Mouse (Mus musculus) midbrain, embryonic 16.5 days (tissue): ENCODE data around the gene Col6a5. TPM values are rescaled to one million over a fixed set of nuclear protein-coding genes. Genes with fewer than 3 reads are reported as not detected.

Source experiments
- ATAC-seq: fragments of 200-750 bp; cut with Nextera tagmentation; 2 replicates; pipeline ENCODE4 v1.8.0; 2017; ENCODE audit warnings: moderate TSS enrichment
- H3K27ac ChIP-seq: fragments of 300-500 bp; sonication (generic); 2 replicates; pipeline ENCODE4 v1.5.1; 2014; ENCODE audit warnings: mild to moderate bottlenecking, low read length, mixed read lengths
- H3K27me3 ChIP-seq: fragments of 300-500 bp; sonication (generic); 2 replicates; pipeline ENCODE4 v1.6.1; 2014; ENCODE audit warnings: low read depth, low read length, mixed read lengths; ENCODE audit not compliant: control insufficient read depth, insufficient read depth
- H3K36me3 ChIP-seq: fragments of 300-500 bp; sonication (generic); 2 replicates; pipeline ENCODE4 v1.6.1; 2014; ENCODE audit warnings: mild to moderate bottlenecking, low read length, moderate library complexity, mixed read lengths; ENCODE audit not compliant: control insufficient read depth, insufficient read depth
- H3K4me1 ChIP-seq: fragments of 300-500 bp; sonication (generic); 2 replicates; pipeline ENCODE4 v1.6.1; 2014; ENCODE audit warnings: mild to moderate bottlenecking, low read length, mixed read lengths; ENCODE audit not compliant: control insufficient read depth, insufficient read depth
- H3K4me2 ChIP-seq: fragments of 300-500 bp; sonication (generic); 2 replicates; pipeline ENCODE4 v1.6.1; 2014; ENCODE audit warnings: mild to moderate bottlenecking, low read length, mixed read lengths
- H3K4me3 ChIP-seq: fragments of 300-500 bp; sonication (generic); 2 replicates; pipeline ENCODE4 v1.5.1; 2014; ENCODE audit warnings: low read depth, mild to moderate bottlenecking, low read length, moderate library complexity, mixed read lengths
- H3K9ac ChIP-seq: fragments of 300-500 bp; sonication (generic); 2 replicates; pipeline ENCODE4 v1.6.1; 2014; ENCODE audit warnings: low read depth, low read length, mixed read lengths
- H3K9me3 ChIP-seq: fragments of 300-500 bp; sonication (generic); replicated peaks from 2 replicates; pipeline ENCODE4 v1.6.1; 2014; ENCODE audit warnings: mild to moderate bottlenecking, low read length, mixed read lengths; ENCODE audit not compliant: control insufficient read depth, poor library complexity, severe bottlenecking
- WGBS: fragments of 180-500 bp; shearing (Covaris S2); extraction: QIAGEN DNeasy Blood & Tissue Kit; methylation state at CpG from one replicate; pipeline ENCODE4 v1.1.7; 2014; 5-methylcytosine and 5-hydroxymethylcytosine counted together
- polyA plus RNA-seq: library from polyadenylated mRNA; unstranded; fragments of >200 nt; fragmentation: Nextera tagmentation; extraction: Ambion mirVana; gene quantifications from 2 replicates; pipeline ENCODE4 v1.2.1, GENCODE M21; 2015

The Col6a5 gene
- polyA plus RNA-seq, 1 experiment from 2014 or later = 0.82 TPM

DNA sequence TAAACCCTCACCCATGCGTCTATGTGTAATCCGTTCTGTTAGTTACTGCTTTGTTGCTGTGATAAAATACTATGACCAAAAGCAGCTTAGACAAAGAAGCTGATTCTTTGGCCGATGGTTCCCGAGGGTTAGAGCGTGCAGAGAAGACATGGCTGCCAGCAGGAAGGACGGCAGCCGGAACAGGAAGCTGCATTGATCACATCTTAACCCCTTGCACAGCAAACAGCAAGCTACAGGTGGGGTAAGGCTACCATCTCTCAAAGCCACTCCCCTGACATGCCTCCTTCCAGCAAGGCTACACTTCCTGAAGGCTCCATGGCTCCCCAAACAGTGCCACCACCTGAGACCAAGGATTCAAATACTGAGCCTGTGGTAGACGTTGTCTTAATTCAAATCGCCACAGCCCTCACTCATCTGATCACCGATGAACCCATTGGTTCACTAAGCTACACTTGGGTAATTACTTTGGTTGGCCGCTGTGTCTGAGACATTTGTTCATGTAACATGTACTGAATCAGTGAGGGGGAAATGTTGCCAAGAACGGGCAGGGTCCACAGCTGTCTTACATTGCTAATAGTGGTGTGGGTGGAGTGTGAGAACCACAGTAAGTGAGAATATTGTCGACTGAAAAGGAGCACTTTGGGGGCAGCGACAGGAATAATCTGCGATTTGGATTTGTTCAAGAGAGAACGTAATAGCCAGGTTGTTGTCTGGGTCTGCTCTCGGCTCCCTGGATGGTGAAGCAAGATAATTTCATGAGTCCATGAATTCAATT lies 75.6 kb downstream of the Col6a5 start:
- no peaks in the 10 kb centered on the region for H3K9me3 ChIP-seq
- no peaks in the 10 kb centered on the region for H3K27me3 ChIP-seq
- no peak overlapping the region for H3K4me3 ChIP-seq
- H3K9ac ChIP-seq = no peak overlapping the region
- no peak for ATAC-seq
- H3K4me2 ChIP-seq = no peak overlapping the region
- no peaks in the 10 kb centered on the region for H3K4me1 ChIP-seq
- H3K36me3 ChIP-seq = no peaks in the 10 kb centered on the region
- 78% methylated on average over 17 of the region's 17 CpGs for WGBS
- no peak overlapping the region for H3K27ac ChIP-seq

DNA sequence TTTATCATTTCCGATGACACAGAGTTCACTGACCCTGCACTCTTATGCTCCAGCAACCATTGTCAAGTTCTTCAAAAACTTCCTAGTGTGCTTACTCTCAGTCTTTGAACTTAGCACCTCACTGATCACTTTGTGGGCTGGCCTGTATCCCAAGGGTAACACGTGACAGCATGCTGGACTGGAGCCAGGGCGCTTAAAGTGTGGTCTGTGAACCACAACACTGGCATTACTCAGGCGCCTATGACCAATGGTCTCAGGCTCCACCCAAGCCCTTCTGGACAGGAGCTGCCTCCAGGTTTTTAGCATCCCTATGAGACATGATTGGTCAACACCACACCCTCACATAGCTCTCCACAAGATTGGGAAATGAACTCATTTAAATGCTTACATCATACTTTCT lies 79.7 kb downstream of the Col6a5 start:
- Histone ChIP-seq H3K36me3 (no peaks in the 10 kb centered on the region), H3K27ac (no peak overlapping the region), H3K4me2 (no peak overlapping the region), H3K9ac (no peak overlapping the region), H3K27me3 (no peaks in the 10 kb centered on the region), H3K4me1 (no peaks in the 10 kb centered on the region), H3K9me3 (no peaks in the 10 kb centered on the region), H3K4me3 (no peak overlapping the region)
- ATAC-seq = no peak
- 75% methylated on average over 4 of the region's 4 CpGs for WGBS

DNA sequence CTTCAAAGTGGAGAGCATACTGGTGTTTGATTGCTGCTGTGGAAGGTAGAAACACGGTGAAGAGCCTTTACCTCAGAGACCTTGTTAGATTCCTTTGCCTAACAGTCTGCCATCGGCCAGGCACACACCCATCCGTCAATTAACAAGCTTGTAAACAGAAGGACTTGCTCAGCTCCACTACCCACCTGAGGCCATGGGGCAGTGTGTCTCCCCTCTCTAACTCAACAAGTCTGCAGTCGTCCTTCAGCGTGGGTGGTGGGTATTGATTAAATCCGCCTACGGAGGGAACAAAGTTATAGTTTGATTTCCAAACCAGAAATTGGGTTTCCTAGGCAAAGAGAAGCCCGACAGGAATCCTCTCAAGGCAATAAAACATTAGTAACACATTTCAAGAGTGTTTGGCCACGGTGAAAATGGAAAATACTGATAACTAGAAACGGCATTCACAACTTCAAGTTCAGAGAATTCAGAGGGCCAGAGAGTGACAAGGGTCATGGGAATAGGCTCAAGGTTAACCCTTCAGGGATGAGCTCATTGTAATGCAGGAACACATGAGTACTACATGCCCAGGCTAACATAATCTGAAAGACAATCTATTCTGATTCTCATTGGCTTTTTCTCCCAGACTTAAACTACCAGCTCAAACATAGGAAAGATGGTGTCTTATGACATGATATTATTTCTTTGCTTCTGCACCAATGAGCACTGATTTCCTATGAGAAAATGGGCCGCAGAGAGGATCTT lies 81.9 kb downstream of the Col6a5 start:
- Histone ChIP-seq H3K4me2 (no peak overlapping the region), H3K36me3 (no peaks in the 10 kb centered on the region), H3K4me1 (no peaks in the 10 kb centered on the region), H3K27me3 (no peaks in the 10 kb centered on the region), H3K9ac (no peak overlapping the region), H3K4me3 (no peak overlapping the region), H3K27ac (no peak overlapping the region), H3K9me3 (no peaks in the 10 kb centered on the region)
- ATAC-seq = no peak
- 73% methylated on average over 11 of the region's 11 CpGs for WGBS

DNA sequence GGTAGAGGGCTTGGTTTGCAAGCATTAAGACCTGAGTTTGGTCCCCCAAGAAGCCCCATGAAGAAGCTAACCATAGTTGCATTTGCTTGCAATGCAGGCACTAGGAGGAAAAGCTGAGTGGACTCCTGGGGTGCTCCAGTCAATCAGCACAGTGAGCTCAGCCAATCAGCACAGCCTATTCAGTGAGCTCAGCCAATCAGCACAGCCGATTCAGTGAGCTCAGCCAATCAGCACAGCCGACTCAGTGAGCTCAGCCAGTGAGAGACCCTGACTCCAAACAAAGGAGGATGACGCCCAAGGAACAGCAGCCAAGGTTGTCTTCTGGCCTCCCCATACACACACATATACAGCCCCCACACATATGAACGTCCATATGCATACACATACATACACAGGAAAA lies 84.3 kb downstream of the Col6a5 start:
- Histone ChIP-seq H3K9ac (no peak overlapping the region), H3K27me3 (no peaks in the 10 kb centered on the region), H3K4me2 (no peak overlapping the region), H3K27ac (no peak overlapping the region), H3K9me3 (no peaks in the 10 kb centered on the region), H3K4me1 (no peaks in the 10 kb centered on the region), H3K36me3 (no peaks in the 10 kb centered on the region), H3K4me3 (no peak overlapping the region)
- no peak for ATAC-seq
- WGBS = 88% methylated on average over 4 of the region's 4 CpGs

DNA sequence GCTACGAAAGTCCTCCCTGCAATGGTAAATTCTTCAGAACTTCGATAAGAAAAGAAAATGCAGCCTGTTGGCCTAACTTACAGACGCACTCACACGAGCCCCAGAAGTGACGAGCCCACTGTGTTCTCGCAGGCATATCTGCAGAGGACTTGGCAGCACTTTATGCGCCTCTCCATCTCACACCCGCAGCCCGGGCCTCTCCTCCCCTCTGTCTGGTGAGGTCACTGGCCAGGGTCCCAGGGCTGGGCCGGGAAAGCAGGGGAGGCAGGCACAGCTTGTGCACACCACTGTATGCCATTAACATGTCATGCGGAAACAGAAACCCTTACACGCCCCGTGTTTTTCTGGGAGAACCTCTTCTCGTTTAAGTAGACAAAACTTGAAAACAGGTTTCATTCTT lies 88.8 kb downstream of the Col6a5 start:
- Histone ChIP-seq H3K4me1 (no peaks in the 10 kb centered on the region), H3K4me3 (no peak overlapping the region), H3K9me3 (no peaks in the 10 kb centered on the region), H3K4me2 (no peak overlapping the region), H3K36me3 (no peaks in the 10 kb centered on the region), H3K27ac (no peak overlapping the region), H3K9ac (no peak overlapping the region), H3K27me3 (no peaks in the 10 kb centered on the region)
- 75% methylated on average over 14 of the region's 14 CpGs for WGBS
- no peak for ATAC-seq

DNA sequence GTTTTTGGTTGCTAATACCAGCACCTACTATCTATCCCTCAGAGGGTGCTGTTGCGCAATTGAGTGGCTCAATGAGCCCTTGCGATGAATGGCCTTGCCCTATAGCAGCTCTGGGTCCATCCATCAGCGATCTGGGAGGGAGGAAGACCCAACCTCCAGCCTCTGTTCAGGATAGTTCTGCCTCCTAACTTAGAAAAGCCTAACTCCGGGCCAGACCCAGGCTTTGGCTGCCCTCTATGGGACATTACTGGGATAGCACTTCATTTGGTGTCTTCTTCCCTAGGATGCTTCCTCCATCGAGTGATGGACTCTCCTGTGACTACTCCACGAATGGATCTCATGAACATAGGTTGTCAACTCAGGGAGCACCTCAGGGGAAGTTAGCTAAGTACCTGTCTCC lies 102.7 kb downstream of the Col6a5 start:
- Histone ChIP-seq H3K36me3 (no peaks in the 10 kb centered on the region), H3K27me3 (no peaks in the 10 kb centered on the region), H3K4me3 (no peak overlapping the region), H3K9ac (no peak overlapping the region), H3K9me3 (no peaks in the 10 kb centered on the region), H3K27ac (no peak overlapping the region), H3K4me2 (no peak overlapping the region), H3K4me1 (no peaks in the 10 kb centered on the region)
- WGBS = 10% methylated on average over 6 of the region's 6 CpGs
- ATAC-seq = peak; percentile 36; the same call in 1 of the 2 replicates

DNA sequence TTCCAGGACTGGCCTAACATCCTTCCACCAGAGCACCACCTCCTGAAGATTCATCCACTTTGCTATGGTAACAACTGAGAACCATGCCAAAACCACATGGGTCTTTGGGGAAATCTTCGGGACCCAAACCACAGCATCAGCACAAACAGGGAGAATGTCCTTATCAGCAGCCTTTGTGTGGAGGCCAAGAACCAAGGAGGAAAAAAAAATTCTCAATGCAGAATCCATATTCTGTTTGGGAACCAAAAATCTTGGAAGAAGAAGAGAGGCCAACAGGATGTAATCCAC lies 107.7 kb downstream of the Col6a5 start:
- Histone ChIP-seq H3K4me3 (no peak overlapping the region), H3K9ac (no peak overlapping the region), H3K4me2 (no peak overlapping the region), H3K4me1 (no peaks in the 10 kb centered on the region), H3K27me3 (no peaks in the 10 kb centered on the region), H3K36me3 (no peaks in the 10 kb centered on the region), H3K27ac (no peak overlapping the region), H3K9me3 (no peaks in the 10 kb centered on the region)
- no peak for ATAC-seq
- WGBS = 82% methylated on average over 1 of the region's 1 CpGs

DNA sequence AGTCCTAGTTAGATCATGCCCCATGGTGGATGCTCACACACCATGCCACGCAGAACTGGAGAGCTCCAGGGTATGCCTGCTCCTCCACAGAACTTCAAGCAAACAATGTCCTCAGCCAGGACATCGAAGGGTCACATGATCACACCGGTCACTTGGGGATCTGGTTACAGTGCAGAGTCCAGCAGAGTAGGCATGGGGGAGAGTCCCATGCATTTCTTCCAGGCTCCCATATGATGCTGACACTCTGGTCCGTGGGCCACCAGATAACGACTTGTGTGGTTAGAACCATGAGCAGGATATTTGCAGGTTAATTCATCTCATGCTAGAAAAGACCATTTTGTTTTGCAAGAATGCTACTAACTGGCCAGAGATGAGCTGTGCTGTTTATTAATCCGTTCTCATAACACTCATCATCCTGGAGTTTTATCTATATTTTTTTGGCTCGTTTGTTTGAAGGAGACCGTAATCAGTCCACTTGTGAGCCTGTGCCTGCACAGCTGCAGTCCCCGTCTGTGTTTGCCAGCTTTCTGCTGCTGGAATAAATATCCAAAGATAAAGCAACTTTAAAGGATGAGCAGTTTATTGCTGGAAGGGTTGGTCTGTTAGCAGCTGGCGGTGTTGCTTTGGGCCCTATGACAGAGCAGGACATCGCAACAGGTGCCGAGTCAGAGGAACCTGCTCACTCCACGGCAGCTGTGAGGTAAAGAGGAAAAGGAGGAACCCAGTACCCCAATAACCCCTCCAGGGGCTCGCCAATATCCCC lies 108.2 kb downstream of the Col6a5 start:
- 81% methylated on average over 14 of the region's 14 CpGs for WGBS
- no peaks in the 10 kb centered on the region for H3K36me3 ChIP-seq
- H3K9ac ChIP-seq = no peak overlapping the region
- H3K4me3 ChIP-seq = no peak overlapping the region
- H3K27ac ChIP-seq = no peak overlapping the region
- no peak overlapping the region for H3K4me2 ChIP-seq
- no peaks in the 10 kb centered on the region for H3K9me3 ChIP-seq
- no peaks in the 10 kb centered on the region for H3K27me3 ChIP-seq
- ATAC-seq = no peak
- H3K4me1 ChIP-seq = no peaks in the 10 kb centered on the region

DNA sequence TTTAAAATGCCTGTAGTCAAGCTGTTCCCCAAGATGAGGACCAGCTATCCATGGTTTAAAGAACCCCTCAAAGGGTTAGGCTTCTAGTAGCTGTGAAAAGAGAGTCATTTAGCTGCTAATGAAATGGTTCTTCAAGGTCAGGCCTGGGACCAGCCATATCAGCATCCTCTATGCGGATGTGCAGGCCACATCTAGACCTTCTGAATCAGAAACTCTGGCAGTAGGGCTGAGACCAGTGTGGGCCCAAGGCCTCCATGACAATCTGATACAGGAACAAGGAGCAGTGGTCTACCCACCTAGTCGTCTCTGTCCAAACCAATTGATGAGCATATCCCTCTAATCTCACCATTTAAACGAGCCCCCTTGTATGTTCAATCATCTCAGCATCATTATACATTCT lies 109.4 kb downstream of the Col6a5 start:
- H3K9me3 ChIP-seq = no peaks in the 10 kb centered on the region
- no peaks in the 10 kb centered on the region for H3K27me3 ChIP-seq
- no peak overlapping the region for H3K27ac ChIP-seq
- WGBS = 88% methylated on average over 3 of the region's 3 CpGs
- H3K36me3 ChIP-seq = no peaks in the 10 kb centered on the region
- no peaks in the 10 kb centered on the region for H3K4me1 ChIP-seq
- ATAC-seq = no peak
- no peak overlapping the region for H3K4me3 ChIP-seq
- no peak overlapping the region for H3K9ac ChIP-seq
- no peak overlapping the region for H3K4me2 ChIP-seq
